Mouse (Mus musculus): ENCODE data around the gene Glis3. TPM values are rescaled to one million over a fixed set of nuclear protein-coding genes. Genes with fewer than 3 reads are reported as not detected.

Gene Glis3
- total and polyA plus RNA-seq, 3 experiments = 0.27 TPM; not detected in 2

DNA sequence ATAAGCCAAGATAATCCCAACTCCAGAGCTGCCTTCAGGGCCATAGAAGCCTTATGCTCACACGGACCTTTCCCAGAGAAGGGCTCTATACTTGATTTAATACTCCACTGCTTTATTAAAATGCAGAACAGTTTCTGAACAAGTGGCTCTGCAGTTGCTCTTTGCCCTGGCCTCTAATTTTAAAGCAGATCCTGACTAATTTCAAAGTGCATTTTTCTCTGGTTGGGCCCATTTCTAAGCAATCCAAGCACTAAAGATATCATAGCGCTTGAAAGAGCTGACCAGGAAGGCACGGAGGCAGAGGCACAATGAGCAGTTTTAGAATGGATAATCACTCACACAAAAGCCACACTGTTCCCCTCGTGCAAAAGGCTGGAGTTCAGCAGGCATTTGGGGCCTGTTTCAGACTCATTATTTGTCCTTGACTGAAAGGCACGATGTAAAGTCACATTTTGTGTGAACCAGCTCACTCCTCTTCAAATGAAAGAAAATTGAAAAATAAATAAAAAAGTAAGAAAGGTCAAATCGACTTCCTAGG, 202.5 kb downstream of the Glis3 start:
- Histone ChIP-seq H3K36me3 (replicated peaks) (no peaks in the 10 kb centered on the region), H3K27me3 (ENCODE audit: insufficient read depth, low read length) (peaks cover 6% of the 10 kb centered on the region), H3K9me3 (replicated peaks) (no peaks in the 10 kb centered on the region), H3K4me3 (ENCODE audit: low read depth, low read length) (no peak overlapping the region), H3K4me1 (ENCODE audit: insufficient read depth, low read depth, low read length) (no peaks in the 10 kb centered on the region)
- TF ChIP-seq GATA2 (IDR thresholded peaks at IDR 0.05; ENCODE audit: borderline replicate concordance, low read depth, low read length) = no peak
- TF ChIP-seq POLR2AphosphoS5 (IDR thresholded peaks at IDR 0.05; ENCODE audit: insufficient replicate concordance, low read depth, low read length) = no peak
- TF ChIP-seq CTCF (IDR thresholded peaks at IDR 0.05; ENCODE audit: low read depth, low read length) = no peak
- no peak for TF ChIP-seq TAL1 (conservative IDR thresholded peaks at IDR 0.05; ENCODE audit: low read depth, low read length)
- no peak for TF ChIP-seq GATA1 (IDR thresholded peaks at IDR 0.05; ENCODE audit: borderline replicate concordance, low read length)
- ATAC-seq (ENCODE audit: extremely low read depth, insufficient number of reproducible peaks, low FRiP score, poor library complexity, severe bottlenecking) = no peak
- DNase-seq (ENCODE audit: low spot score) = no peak

GRCm38 (mm10) chr19:28473621-28474020, 206.3 kb downstream of the Glis3 start:
- TF ChIP-seq CTCF (IDR thresholded peaks at IDR 0.05; ENCODE audit: low read depth, low read length) = no peak
- TF ChIP-seq GATA1 (IDR thresholded peaks at IDR 0.05; ENCODE audit: borderline replicate concordance, low read length) = no peak
- no peak for TF ChIP-seq POLR2AphosphoS5 (IDR thresholded peaks at IDR 0.05; ENCODE audit: insufficient replicate concordance, low read depth, low read length)
- TF ChIP-seq TAL1 (conservative IDR thresholded peaks at IDR 0.05; ENCODE audit: low read depth, low read length) = no peak
- no peak for TF ChIP-seq GATA2 (IDR thresholded peaks at IDR 0.05; ENCODE audit: borderline replicate concordance, low read depth, low read length)
- DNase-seq (ENCODE audit: low spot score) (no peak), ATAC-seq (ENCODE audit: extremely low read depth, insufficient number of reproducible peaks, low FRiP score, poor library complexity, severe bottlenecking) (no peak)
- Histone ChIP-seq H3K4me1 (ENCODE audit: insufficient read depth, low read depth, low read length) (no peaks in the 10 kb centered on the region), H3K36me3 (replicated peaks) (no peaks in the 10 kb centered on the region), H3K4me3 (ENCODE audit: low read depth, low read length) (no peak overlapping the region), H3K27me3 (ENCODE audit: insufficient read depth, low read length) (peaks cover 6% of the 10 kb centered on the region), H3K9me3 (replicated peaks) (no peaks in the 10 kb centered on the region)

GRCm38 (mm10) chr19:28471144-28471543, 208.7 kb downstream of the Glis3 start:
- H3K27me3 ChIP-seq (ENCODE audit: insufficient read depth, low read length) = peaks cover 6% of the 10 kb centered on the region
- no peaks in the 10 kb centered on the region for H3K9me3 ChIP-seq (replicated peaks)
- DNase-seq (ENCODE audit: low spot score) (no peak), ATAC-seq (ENCODE audit: extremely low read depth, insufficient number of reproducible peaks, low FRiP score, poor library complexity, severe bottlenecking) (no peak)
- H3K4me3 ChIP-seq (ENCODE audit: low read depth, low read length) = no peak overlapping the region
- TF ChIP-seq CTCF (IDR thresholded peaks at IDR 0.05; ENCODE audit: low read depth, low read length) (no peak), TAL1 (conservative IDR thresholded peaks at IDR 0.05; ENCODE audit: low read depth, low read length) (no peak), GATA2 (IDR thresholded peaks at IDR 0.05; ENCODE audit: borderline replicate concordance, low read depth, low read length) (no peak), GATA1 (IDR thresholded peaks at IDR 0.05; ENCODE audit: borderline replicate concordance, low read length) (no peak), POLR2AphosphoS5 (IDR thresholded peaks at IDR 0.05; ENCODE audit: insufficient replicate concordance, low read depth, low read length) (no peak)
- H3K36me3 ChIP-seq (replicated peaks) = no peaks in the 10 kb centered on the region
- H3K4me1 ChIP-seq (ENCODE audit: insufficient read depth, low read depth, low read length) = no peaks in the 10 kb centered on the region

DNA sequence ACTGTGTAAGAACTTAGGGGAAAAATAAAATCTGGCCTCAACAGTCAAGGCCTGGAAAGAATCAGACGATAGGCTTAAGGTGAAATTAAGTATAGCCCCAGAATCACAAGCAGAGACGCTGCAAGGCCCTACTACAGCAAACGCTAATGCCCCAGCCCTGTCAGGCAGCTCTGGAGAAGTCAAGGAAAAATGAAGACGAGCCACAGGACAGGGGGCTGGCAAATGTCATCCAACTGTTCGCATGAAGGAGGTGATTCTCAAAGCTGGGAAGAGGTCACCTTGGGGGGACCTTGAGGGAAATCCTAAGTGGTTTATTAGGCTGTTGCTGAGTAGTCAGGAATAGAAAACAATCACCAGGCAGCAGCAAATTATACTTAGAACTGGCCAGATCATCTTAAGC, 214.1 kb downstream of the Glis3 start:
- no peaks in the 10 kb centered on the region for H3K27me3 ChIP-seq (ENCODE audit: insufficient read depth, low read length)
- no peak overlapping the region for H3K4me3 ChIP-seq (ENCODE audit: low read depth, low read length)
- ATAC-seq (ENCODE audit: extremely low read depth, insufficient number of reproducible peaks, low FRiP score, poor library complexity, severe bottlenecking) = no peak
- DNase-seq (ENCODE audit: low spot score) = no peak
- H3K36me3 ChIP-seq (replicated peaks) = no peaks in the 10 kb centered on the region
- H3K4me1 ChIP-seq (ENCODE audit: insufficient read depth, low read depth, low read length) = no peaks in the 10 kb centered on the region
- no peak for TF ChIP-seq GATA1 (IDR thresholded peaks at IDR 0.05; ENCODE audit: borderline replicate concordance, low read length)
- no peak for TF ChIP-seq GATA2 (IDR thresholded peaks at IDR 0.05; ENCODE audit: borderline replicate concordance, low read depth, low read length)
- no peak for TF ChIP-seq TAL1 (conservative IDR thresholded peaks at IDR 0.05; ENCODE audit: low read depth, low read length)
- H3K9me3 ChIP-seq (replicated peaks) = no peaks in the 10 kb centered on the region

GRCm38 (mm10) chr19:28454331-28454730, 225.5 kb downstream of the Glis3 start:
- TF ChIP-seq GATA2 (IDR thresholded peaks at IDR 0.05; ENCODE audit: borderline replicate concordance, low read depth, low read length) (no peak), CTCF (IDR thresholded peaks at IDR 0.05; ENCODE audit: low read depth, low read length) (no peak), GATA1 (IDR thresholded peaks at IDR 0.05; ENCODE audit: borderline replicate concordance, low read length) (no peak), POLR2AphosphoS5 (IDR thresholded peaks at IDR 0.05; ENCODE audit: insufficient replicate concordance, low read depth, low read length) (no peak), TAL1 (conservative IDR thresholded peaks at IDR 0.05; ENCODE audit: low read depth, low read length) (no peak)
- H3K4me3 ChIP-seq (ENCODE audit: low read depth, low read length) = no peak overlapping the region
- no peaks in the 10 kb centered on the region for H3K36me3 ChIP-seq (replicated peaks)
- no peaks in the 10 kb centered on the region for H3K9me3 ChIP-seq (replicated peaks)
- H3K4me1 ChIP-seq (ENCODE audit: insufficient read depth, low read depth, low read length) = no peaks in the 10 kb centered on the region
- ATAC-seq (ENCODE audit: extremely low read depth, insufficient number of reproducible peaks, low FRiP score, poor library complexity, severe bottlenecking) = no peak
- no peak for DNase-seq (ENCODE audit: low spot score)
- no peaks in the 10 kb centered on the region for H3K27me3 ChIP-seq (ENCODE audit: insufficient read depth, low read length)

GRCm38 (mm10) chr19:28452951-28453520, 226.8 kb downstream of the Glis3 start:
- no peak for DNase-seq (ENCODE audit: low spot score)
- no peak for TF ChIP-seq POLR2AphosphoS5 (IDR thresholded peaks at IDR 0.05; ENCODE audit: insufficient replicate concordance, low read depth, low read length)
- TF ChIP-seq CTCF (IDR thresholded peaks at IDR 0.05; ENCODE audit: low read depth, low read length) = no peak
- no peak for TF ChIP-seq GATA1 (IDR thresholded peaks at IDR 0.05; ENCODE audit: borderline replicate concordance, low read length)
- no peak for TF ChIP-seq GATA2 (IDR thresholded peaks at IDR 0.05; ENCODE audit: borderline replicate concordance, low read depth, low read length)
- TF ChIP-seq TAL1 (conservative IDR thresholded peaks at IDR 0.05; ENCODE audit: low read depth, low read length) = no peak
- Histone ChIP-seq H3K27me3 (ENCODE audit: insufficient read depth, low read length) (no peaks in the 10 kb centered on the region), H3K4me3 (ENCODE audit: low read depth, low read length) (no peak overlapping the region), H3K4me1 (ENCODE audit: insufficient read depth, low read depth, low read length) (no peaks in the 10 kb centered on the region), H3K36me3 (replicated peaks) (no peaks in the 10 kb centered on the region), H3K9me3 (replicated peaks) (no peaks in the 10 kb centered on the region)
- no peak for ATAC-seq (ENCODE audit: extremely low read depth, insufficient number of reproducible peaks, low FRiP score, poor library complexity, severe bottlenecking)
